Mouse (Mus musculus): ENCODE measurements around the gene Mfap4. TPM values are rescaled to one million over a fixed set of nuclear protein-coding genes. Genes with fewer than 3 reads are reported as not detected.

The Mfap4 gene
- polyA plus RNA-seq, 1 experiment = 1,321 TPM

- WGBS = 75% methylated on average over 24 of the region's 24 CpGs
- TF ChIP-seq CTCF (IDR thresholded peaks at IDR 0.05; ENCODE audit: insufficient read depth, low read length) = no peak
- no peak for TF ChIP-seq POLR2A (IDR thresholded peaks at IDR 0.05; ENCODE audit: borderline replicate concordance, extremely low read depth, low read depth, low read length)
- H3K4me1 ChIP-seq (ENCODE audit: control insufficient read depth, insufficient read depth, low read length) = no peaks in the 10 kb centered on the region
- no peak overlapping the region for H3K4me3 ChIP-seq (replicated peaks; ENCODE audit: extremely low read depth, low read depth, low read length)
- DNase-seq = no peak
These were observed 35.5 kb upstream of the Mfap4 start for GRCm38 (mm10) chr11:61449499-61450292.

- no peak for TF ChIP-seq CTCF (IDR thresholded peaks at IDR 0.05; ENCODE audit: insufficient read depth, low read length)
- no peak for TF ChIP-seq POLR2A (IDR thresholded peaks at IDR 0.05; ENCODE audit: borderline replicate concordance, extremely low read depth, low read depth, low read length)
- DNase-seq = no peak
- Histone ChIP-seq H3K4me1 (ENCODE audit: control insufficient read depth, insufficient read depth, low read length) (no peaks in the 10 kb centered on the region), H3K4me3 (replicated peaks; ENCODE audit: extremely low read depth, low read depth, low read length) (no peak overlapping the region)
- WGBS = 67% methylated on average over 2 of the region's 2 CpGs
These were observed 21.2 kb upstream of the Mfap4 start for GRCm38 (mm10) chr11:61464071-61464470.

- Histone ChIP-seq H3K4me3 (replicated peaks; ENCODE audit: extremely low read depth, low read depth, low read length) (no peak overlapping the region), H3K4me1 (ENCODE audit: control insufficient read depth, insufficient read depth, low read length) (no peaks in the 10 kb centered on the region)
- 38% methylated on average over 4 of the region's 4 CpGs for WGBS
- TF ChIP-seq POLR2A (IDR thresholded peaks at IDR 0.05; ENCODE audit: borderline replicate concordance, extremely low read depth, low read depth, low read length) (no peak), CTCF (IDR thresholded peaks at IDR 0.05; ENCODE audit: insufficient read depth, low read length) (no peak)
- no peak for DNase-seq
These were observed 19.8 kb upstream of the Mfap4 start for GRCm38 (mm10) chr11:61465422-61465821.

- TF ChIP-seq CTCF (IDR thresholded peaks at IDR 0.05; ENCODE audit: insufficient read depth, low read length) (no peak), POLR2A (IDR thresholded peaks at IDR 0.05; ENCODE audit: borderline replicate concordance, extremely low read depth, low read depth, low read length) (no peak)
- Histone ChIP-seq H3K4me1 (ENCODE audit: control insufficient read depth, insufficient read depth, low read length) (no peaks in the 10 kb centered on the region), H3K4me3 (replicated peaks; ENCODE audit: extremely low read depth, low read depth, low read length) (no peak overlapping the region)
- no peak for DNase-seq
- 74% methylated on average over 4 of the region's 4 CpGs for WGBS
These were observed 16.7 kb upstream of the Mfap4 start for GRCm38 (mm10) chr11:61468534-61468933.

GRCm38 (mm10) chr11:61469317-61469917 is 15.8 kb upstream of the Mfap4 start:
- 50% methylated on average over 7 of the region's 7 CpGs for WGBS
- no peak overlapping the region for H3K4me3 ChIP-seq (replicated peaks; ENCODE audit: extremely low read depth, low read depth, low read length)
- TF ChIP-seq CTCF (IDR thresholded peaks at IDR 0.05; ENCODE audit: insufficient read depth, low read length) (no peak), POLR2A (IDR thresholded peaks at IDR 0.05; ENCODE audit: borderline replicate concordance, extremely low read depth, low read depth, low read length) (no peak)
- H3K4me1 ChIP-seq (ENCODE audit: control insufficient read depth, insufficient read depth, low read length) = no peaks in the 10 kb centered on the region
- no peak for DNase-seq

- DNase-seq = no peak
- Histone ChIP-seq H3K4me1 (ENCODE audit: control insufficient read depth, insufficient read depth, low read length) (no peaks in the 10 kb centered on the region), H3K4me3 (replicated peaks; ENCODE audit: extremely low read depth, low read depth, low read length) (no peak overlapping the region)
- TF ChIP-seq CTCF (IDR thresholded peaks at IDR 0.05; ENCODE audit: insufficient read depth, low read length) (no peak), POLR2A (IDR thresholded peaks at IDR 0.05; ENCODE audit: borderline replicate concordance, extremely low read depth, low read depth, low read length) (no peak)
These were observed 14.4 kb upstream of the Mfap4 start for GRCm38 (mm10) chr11:61470880-61471279.

GRCm38 (mm10) chr11:61473630-61474029 is 11.6 kb upstream of the Mfap4 start:
- DNase-seq = no peak
- 57% methylated on average over 4 of the region's 4 CpGs for WGBS
- Histone ChIP-seq H3K4me1 (ENCODE audit: control insufficient read depth, insufficient read depth, low read length) (no peaks in the 10 kb centered on the region; the same call in 1 of the 2 replicates), H3K4me3 (replicated peaks; ENCODE audit: extremely low read depth, low read depth, low read length) (no peak overlapping the region)
- TF ChIP-seq POLR2A (IDR thresholded peaks at IDR 0.05; ENCODE audit: borderline replicate concordance, extremely low read depth, low read depth, low read length) (no peak), CTCF (IDR thresholded peaks at IDR 0.05; ENCODE audit: insufficient read depth, low read length) (no peak)

- TF ChIP-seq CTCF (IDR thresholded peaks at IDR 0.05; ENCODE audit: insufficient read depth, low read length) (no peak), POLR2A (IDR thresholded peaks at IDR 0.05; ENCODE audit: borderline replicate concordance, extremely low read depth, low read depth, low read length) (no peak)
- WGBS = 44% methylated on average over 12 of the region's 12 CpGs
- H3K4me1 ChIP-seq (ENCODE audit: control insufficient read depth, insufficient read depth, low read length) = no peaks in the 10 kb centered on the region; the same call in 1 of the 2 replicates
- H3K4me3 ChIP-seq (replicated peaks; ENCODE audit: extremely low read depth, low read depth, low read length) = no peak overlapping the region
- no peak for DNase-seq
These were observed 8.3 kb upstream of the Mfap4 start for GRCm38 (mm10) chr11:61476786-61477382.

GRCm38 (mm10) chr11:61477566-61478508 is 7.4 kb upstream of the Mfap4 start:
- no peak for DNase-seq
- 65% methylated on average over 17 of the region's 17 CpGs for WGBS
- TF ChIP-seq POLR2A (IDR thresholded peaks at IDR 0.05; ENCODE audit: borderline replicate concordance, extremely low read depth, low read depth, low read length) (no peak), CTCF (IDR thresholded peaks at IDR 0.05; ENCODE audit: insufficient read depth, low read length) (no peak)
- H3K4me1 ChIP-seq (ENCODE audit: control insufficient read depth, insufficient read depth, low read length) = no peaks in the 10 kb centered on the region; the same call in 1 of the 2 replicates
- no peak overlapping the region for H3K4me3 ChIP-seq (replicated peaks; ENCODE audit: extremely low read depth, low read depth, low read length)

Data from lung, adult 2 months (tissue).